Mouse (Mus musculus): Measurements from ENCODE around the gene Sf3a1.

The Sf3a1 gene

DNA sequence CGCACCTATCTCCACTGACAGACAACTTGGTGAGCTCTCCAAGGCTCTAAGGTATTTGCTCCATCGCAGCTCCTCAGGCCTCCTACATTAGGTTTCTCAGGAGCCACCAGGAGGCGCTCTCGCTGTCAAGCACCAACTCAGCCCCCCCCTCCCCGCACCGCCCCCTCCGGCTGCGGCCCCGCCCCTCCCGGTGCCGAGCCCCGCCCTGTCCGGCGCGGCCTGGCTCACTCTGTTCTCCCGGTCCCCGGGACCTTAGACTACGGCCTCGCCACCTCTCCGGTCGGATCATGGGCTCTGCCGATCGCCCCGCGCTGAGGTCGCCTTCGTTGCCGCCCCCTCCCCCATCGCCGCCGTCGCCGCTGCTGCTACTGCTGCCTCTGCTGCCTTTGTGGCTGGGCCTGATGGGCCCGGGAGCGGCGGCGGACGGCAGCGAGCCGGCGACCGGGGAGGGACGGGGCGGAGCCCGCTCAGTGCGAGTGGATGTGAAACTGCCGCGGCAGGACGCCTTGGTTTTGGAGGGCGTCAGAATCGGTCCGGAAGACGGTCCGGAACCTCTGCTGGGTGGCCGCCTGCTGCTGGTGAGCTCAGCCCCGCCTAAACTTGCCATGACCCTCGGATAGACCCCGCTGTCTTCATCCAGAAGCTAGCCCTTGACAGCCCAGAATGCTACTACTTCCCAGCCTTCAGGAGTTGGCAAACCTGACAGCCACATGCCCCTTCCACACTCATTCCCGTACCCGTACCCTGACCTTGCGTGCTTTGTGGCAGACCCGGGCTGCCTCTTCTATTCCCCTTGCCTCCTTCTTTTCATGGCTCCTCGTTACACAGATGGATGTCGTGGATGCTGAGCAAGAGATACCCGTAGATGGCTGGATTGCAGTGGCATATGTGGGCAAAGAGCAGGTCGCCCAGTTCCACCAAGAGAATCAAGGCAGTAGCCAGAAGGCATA, 24.9 kb upstream of the Sf3a1 start, which contains the start of gene Rnf215:
Gene Rnf215, plus strand, starts transcription at position 217 of the 950 bp plus-strand sequence.
- DNase-seq (ENCODE audit: low spot score in 2 of 2): peak; percentile 75 to 87

GRCm38 (mm10) chr11:4138964-4139363, 21.2 kb upstream of the Sf3a1 start:
- DNase-seq (ENCODE audit: low spot score in 2 of 2): no peak

DNA sequence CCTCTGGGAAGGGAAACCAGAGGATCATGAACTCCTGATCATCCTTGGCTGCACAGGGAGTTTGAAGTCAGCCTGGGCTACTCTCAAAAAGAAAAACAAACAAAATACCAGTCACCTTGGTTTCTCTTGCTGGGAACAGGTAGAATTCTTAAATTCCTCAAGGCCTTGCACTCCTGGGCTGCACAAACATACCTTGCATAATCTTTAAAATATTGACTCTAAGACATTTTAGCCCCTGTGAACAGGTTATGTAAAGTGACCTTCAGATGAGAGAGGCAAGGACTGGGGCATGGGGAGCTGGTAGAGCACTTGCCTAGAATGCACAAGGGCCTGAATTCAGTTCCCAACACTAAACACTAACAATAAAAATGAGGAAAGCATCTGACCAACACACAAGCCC, 18.6 kb upstream of the Sf3a1 start:
- DNase-seq (ENCODE audit: low spot score in 2 of 2): no peak

DNA sequence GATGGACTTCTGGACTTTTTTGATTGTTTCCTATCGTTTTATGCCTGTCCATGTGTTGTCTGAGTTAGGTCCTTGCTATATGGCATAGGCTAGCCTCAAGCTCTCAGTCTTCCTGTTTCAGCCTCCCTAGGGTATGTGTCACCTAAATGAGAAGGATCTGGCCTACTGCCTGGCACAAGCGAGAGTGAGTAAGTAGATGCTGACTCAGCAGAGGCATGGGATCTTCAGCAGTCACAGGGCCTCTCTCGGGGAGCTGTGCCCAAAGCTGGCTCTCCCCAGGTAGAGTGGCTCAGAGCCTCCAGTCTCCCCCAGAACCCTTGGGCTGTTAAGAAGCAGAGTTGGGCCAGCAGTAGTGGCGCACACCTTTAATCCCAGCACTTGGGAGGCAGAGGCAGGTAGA, 17.8 kb upstream of the Sf3a1 start:
- DNase-seq (ENCODE audit: low spot score in 2 of 2): no peak

DNA sequence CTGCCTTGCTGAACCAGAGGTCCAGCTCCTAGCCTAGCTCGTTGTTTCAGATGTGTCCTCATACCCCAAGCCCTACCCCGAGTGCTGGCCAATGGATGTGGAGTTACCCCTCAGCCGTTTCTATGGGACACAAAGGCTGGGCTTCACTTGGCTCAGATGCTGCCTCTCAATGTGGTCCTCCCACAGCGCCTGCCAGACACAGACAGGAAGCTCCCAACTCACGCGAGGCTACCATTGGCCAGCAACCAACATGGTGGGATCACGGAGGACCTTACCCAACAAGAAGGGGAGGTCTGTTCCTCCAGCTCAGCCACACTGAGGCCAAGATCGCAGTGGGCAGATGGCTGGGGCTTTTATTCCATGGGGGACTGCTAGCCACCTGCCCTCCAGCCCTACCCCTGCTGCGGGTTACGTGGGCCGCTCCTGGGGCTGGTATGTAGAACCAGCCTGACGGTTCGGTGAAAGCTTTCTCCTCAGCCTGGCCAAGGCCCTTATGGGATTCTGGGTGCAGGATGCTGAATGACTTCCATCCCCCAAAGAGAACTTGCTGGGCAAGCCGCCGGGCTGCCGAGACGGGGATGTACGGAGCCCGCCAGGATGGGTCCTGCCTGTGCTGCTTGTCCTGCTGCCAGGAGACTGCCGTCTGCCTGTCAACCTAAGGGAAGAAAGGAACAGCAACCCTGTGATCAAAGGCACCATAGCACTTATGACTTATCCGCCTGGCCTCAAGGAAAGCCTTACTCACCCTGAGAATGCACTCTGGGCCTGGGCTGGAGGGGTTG, 16.7 kb upstream of the Sf3a1 start:
- DNase-seq (ENCODE audit: low spot score in 2 of 2): no peak

DNA sequence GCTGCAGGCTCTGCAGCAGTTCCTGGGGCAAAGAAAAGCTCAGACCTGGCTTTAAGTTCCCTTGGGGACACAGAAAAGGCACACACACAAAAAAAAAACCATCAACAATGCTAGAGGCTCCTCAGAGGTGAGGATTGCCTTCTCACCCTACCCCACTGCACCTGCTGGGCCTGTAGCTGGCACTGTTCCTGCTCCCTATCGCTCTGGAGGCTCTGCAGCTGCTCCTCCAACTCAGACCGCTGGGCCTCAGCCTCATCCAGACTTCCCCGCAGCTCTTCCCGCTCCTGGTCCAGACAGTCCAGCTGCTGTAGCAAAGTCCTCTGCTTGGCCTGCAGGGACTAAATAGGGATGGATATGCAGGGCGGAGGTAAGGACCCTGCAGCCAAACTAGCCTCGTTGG, 13.8 kb upstream of the Sf3a1 start:
- DNase-seq (ENCODE audit: low spot score in 2 of 2): no peak

DNA sequence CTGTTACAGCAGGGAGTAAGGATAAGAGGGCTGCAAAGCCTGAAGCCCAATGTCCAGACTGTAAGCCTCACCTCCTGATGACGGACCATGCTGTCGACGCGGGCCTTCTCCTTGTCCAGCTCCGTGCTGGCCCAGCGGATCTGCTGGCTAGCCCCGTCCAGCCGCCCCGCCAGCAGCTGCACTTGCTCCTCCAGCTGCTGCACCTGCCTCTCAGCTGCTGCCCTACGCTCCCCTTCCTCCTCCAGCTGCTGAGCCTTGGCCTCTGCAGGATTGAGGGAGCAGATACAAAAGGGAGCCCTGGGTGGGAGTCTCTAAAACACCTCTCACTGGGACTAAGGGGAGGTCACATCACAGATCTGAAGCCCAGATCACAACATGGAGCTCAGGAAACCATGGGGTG, 13.1 kb upstream of the Sf3a1 start:
- DNase-seq (ENCODE audit: low spot score in 2 of 2): no peak

GRCm38 (mm10) chr11:4148120-4148519, 12.0 kb upstream of the Sf3a1 start:
- DNase-seq (ENCODE audit: low spot score in 2 of 2): no peak

- DNase-seq (ENCODE audit: low spot score in 2 of 2): no peak
These were observed 11.5 kb upstream of the Sf3a1 start for GRCm38 (mm10) chr11:4148536-4149156.

DNA sequence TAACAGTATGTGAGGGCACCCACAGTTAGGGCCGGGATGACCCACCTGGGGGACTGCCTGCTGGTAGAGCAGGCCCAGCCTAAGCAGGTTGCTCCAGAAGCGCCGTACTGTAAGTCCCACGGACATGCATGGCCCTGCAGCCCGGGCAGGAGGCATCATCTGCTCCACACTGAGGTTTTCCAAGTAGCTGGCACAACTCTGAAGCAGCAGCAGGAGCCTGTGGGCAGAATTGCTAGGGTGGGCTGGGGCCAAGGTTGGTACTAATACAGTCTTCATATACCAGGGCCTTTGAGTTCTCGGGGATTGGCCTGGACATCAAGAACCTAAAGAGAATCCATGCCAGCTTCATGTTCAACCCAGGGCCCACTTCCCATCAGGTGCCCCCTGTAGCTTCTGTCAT, 10.3 kb upstream of the Sf3a1 start:
- no peak for DNase-seq (ENCODE audit: low spot score in 2 of 2)

- DNase-seq (ENCODE audit: low spot score in 2 of 2): no peak
These were observed 6.5 kb upstream of the Sf3a1 start for GRCm38 (mm10) chr11:4153694-4154093.

DNA sequence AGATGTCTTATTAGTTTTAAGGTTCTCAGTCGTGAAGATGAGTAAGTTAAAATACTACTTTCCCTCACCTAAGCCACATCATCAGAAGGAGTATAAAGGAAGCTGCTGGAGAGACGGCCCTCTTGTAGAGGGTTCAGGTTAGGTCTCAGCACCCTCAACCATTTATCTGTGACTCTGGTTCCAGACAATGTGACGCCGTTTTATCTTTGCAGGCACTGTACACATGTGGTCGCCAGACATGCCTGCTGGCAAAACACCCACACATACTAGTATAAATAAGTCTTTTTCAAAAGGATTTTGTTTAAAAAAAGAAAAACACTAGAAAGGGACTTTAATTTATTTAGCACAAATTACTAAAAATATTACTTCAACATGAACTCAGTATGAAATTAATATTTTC, 4.5 kb upstream of the Sf3a1 start:
- no peak for DNase-seq (ENCODE audit: low spot score in 2 of 2)

GRCm38 (mm10) chr11:4158676-4159075, 1.5 kb upstream of the Sf3a1 start:
- no peak for DNase-seq (ENCODE audit: low spot score in 2 of 2)

- no peak for DNase-seq (ENCODE audit: low spot score in 2 of 2)
These were observed 769 bp downstream of the Sf3a1 start for GRCm38 (mm10) chr11:4160758-4161480.

DNA sequence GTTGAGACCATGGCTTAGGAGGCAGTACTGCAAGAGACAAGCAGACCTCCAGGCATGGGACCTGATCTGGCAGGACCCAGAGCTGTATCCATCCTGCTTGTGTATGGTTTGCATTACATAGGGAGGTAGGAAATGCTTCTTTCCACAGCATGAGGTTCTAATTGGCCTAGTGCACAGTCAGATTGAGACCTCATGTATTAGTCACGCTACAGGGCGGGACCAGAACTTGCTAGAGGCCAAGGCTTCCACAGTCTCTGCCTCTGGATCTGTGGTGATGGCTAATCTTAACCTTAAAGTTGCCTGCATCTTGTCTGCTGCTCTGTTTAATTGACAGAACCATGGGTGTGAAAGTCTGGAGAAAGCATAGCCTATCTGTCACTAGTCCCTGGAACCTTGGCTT, 4.6 kb downstream of the Sf3a1 start:
- DNase-seq (ENCODE audit: low spot score in 2 of 2): no peak

- no peak for DNase-seq (ENCODE audit: low spot score in 2 of 2)
These were observed 6.4 kb downstream of the Sf3a1 start for GRCm38 (mm10) chr11:4166467-4167090.

DNA sequence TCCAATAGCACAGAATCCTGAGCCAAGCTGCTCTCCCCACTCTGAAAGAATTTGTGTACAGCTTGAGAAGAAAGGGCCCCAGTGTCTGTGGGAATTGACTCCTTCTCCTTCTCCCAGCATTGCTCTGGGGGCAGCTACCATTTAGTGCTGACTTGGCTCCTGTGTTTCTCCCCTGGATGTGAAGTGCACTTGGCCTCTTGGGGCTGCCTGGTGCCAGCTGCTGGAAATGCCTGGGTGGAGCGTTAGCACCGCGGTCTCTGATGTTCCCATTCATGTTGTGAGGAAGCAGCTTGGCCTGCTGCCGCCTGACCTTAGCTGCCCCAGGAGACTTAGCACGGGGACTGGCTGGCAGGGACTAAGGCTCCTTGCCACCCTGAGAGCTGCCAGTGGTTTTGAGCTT, 14.4 kb downstream of the Sf3a1 start:
- DNase-seq (ENCODE audit: low spot score in 2 of 2): no peak

GRCm38 (mm10) chr11:4177716-4178115, 17.6 kb downstream of the Sf3a1 start:
- no peak for DNase-seq (ENCODE audit: low spot score in 2 of 2)

- no peak for DNase-seq (ENCODE audit: low spot score in 2 of 2)
These were observed 21.9 kb downstream of the Sf3a1 start for GRCm38 (mm10) chr11:4182061-4182460.

GRCm38 (mm10) chr11:4183511-4183910, 23.4 kb downstream of the Sf3a1 start:
- DNase-seq (ENCODE audit: low spot score in 2 of 2): no peak

- no peak for DNase-seq (ENCODE audit: low spot score in 2 of 2)
These were observed 24.3 kb downstream of the Sf3a1 start for GRCm38 (mm10) chr11:4184251-4184952.

Measured in urinary bladder, adult 18-20 months (tissue).